Mouse (Mus musculus) heart, adult 2 months (tissue): Measurements from ENCODE around the gene Nfic.

Experiments
- CTCF ChIP-seq: fragments of 200-600 bp; IDR thresholded peaks from 2 replicates; pipeline ENCODE4 v1.8.1; 2022; ENCODE audit warnings: antibody characterized with exemption, mild to moderate bottlenecking, moderate library complexity
- POLR2A ChIP-seq: fragments of 200-500 bp; IDR thresholded peaks from 2 replicates; pipeline ENCODE4 v1.6.1; 2011; ENCODE audit warnings: mild to moderate bottlenecking, low read depth, low read length, control low read depth; ENCODE audit not compliant: insufficient read depth

GRCm38 (mm10) chr10:81454106-81454505 is 1.3 kb downstream of the Nfic start:
- TF ChIP-seq CTCF (no peak), POLR2A (no peak)
